Mouse (Mus musculus) heart, embryonic 14.5 days (tissue): ENCODE data around the gene Camta2. TPM values are rescaled to one million over a fixed set of nuclear protein-coding genes. Genes with fewer than 3 reads are reported as not detected.

ENCODE experiments used
- ATAC-seq: fragments of 200-750 bp; cut with Nextera tagmentation; 2 replicates; pipeline ENCODE4 v1.8.0; 2017; ENCODE audit warnings: low read depth, moderate TSS enrichment; ENCODE audit not compliant: insufficient number of reproducible peaks, insufficient read depth, low FRiP score
- H3K27ac ChIP-seq, 2 experiments: fragments of 200-500 bp in 1 of 2; fragments of 300-500 bp in 1 of 2; sonication (generic) in 1 of 2; replicated peaks in 1 of 2; 2 replicates each; pipeline ENCODE4 v1.5.1; 2012 to 2014; ENCODE audit warnings: low read depth in 2 of 2, low read length in 2 of 2, control low read depth in 1 of 2, mild to moderate bottlenecking in 1 of 2, mixed read lengths in 1 of 2; ENCODE audit not compliant: control insufficient read depth in 1 of 2, insufficient read depth in 1 of 2
- H3K27me3 ChIP-seq: fragments of 300-500 bp; sonication (generic); 2 replicates; pipeline ENCODE4 v1.6.1; 2014; ENCODE audit warnings: mild to moderate bottlenecking, low read length, control low read depth; ENCODE audit not compliant: control insufficient read depth, insufficient read depth
- H3K36me3 ChIP-seq: fragments of 300-500 bp; sonication (generic); 2 replicates; pipeline ENCODE4 v1.6.1; 2014; ENCODE audit warnings: mild to moderate bottlenecking, control low read depth, low read length, mixed read lengths; ENCODE audit not compliant: control insufficient read depth, insufficient read depth
- H3K4me1 ChIP-seq, 2 experiments: fragments of 200-500 bp in 1 of 2; fragments of 300-500 bp in 1 of 2; sonication (generic) in 1 of 2; 2 replicates each; pipeline ENCODE4 v1.6.1; 2012 to 2014; ENCODE audit warnings: low read length in 2 of 2, control low read depth in 1 of 2, mixed read lengths in 1 of 2; ENCODE audit not compliant: control insufficient read depth in 2 of 2, insufficient read depth in 2 of 2
- H3K4me2 ChIP-seq: fragments of 300-500 bp; sonication (generic); 2 replicates; pipeline ENCODE4 v1.6.1; 2014; ENCODE audit warnings: mild to moderate bottlenecking, low read length
- H3K4me3 ChIP-seq, 2 experiments: fragments of 200-500 bp in 1 of 2; fragments of 300-500 bp in 1 of 2; sonication (generic) in 1 of 2; 2 replicates each; pipeline ENCODE4 v1.5.1; 2012 to 2014; ENCODE audit warnings: low read length in 2 of 2, mild to moderate bottlenecking in 2 of 2, control low read depth in 1 of 2, low read depth in 1 of 2, moderate library complexity in 1 of 2; ENCODE audit not compliant: control insufficient read depth in 1 of 2, insufficient read depth in 1 of 2
- H3K9ac ChIP-seq: fragments of 300-500 bp; sonication (generic); 2 replicates; pipeline ENCODE4 v1.6.1; 2014; ENCODE audit warnings: mild to moderate bottlenecking, low read length
- H3K9me3 ChIP-seq: fragments of 300-500 bp; sonication (generic); 2 replicates; pipeline ENCODE4 v1.6.1; 2016; ENCODE audit warnings: low read length, control low read depth; ENCODE audit not compliant: control insufficient read depth
- WGBS: fragments of 180-500 bp; shearing (Covaris S2); extraction: QIAGEN DNeasy Blood & Tissue Kit; methylation state at CpG from one replicate; pipeline ENCODE4 v1.1.7; 2014; 5-methylcytosine and 5-hydroxymethylcytosine counted together
- polyA plus RNA-seq: library from polyadenylated mRNA; unstranded; fragments of >200 nt; fragmentation: Nextera tagmentation; extraction: Ambion mirVana; gene quantifications from 2 replicates; pipeline ENCODE4 v1.2.1, GENCODE M21; 2014

The Camta2 gene
- polyA plus RNA-seq, 1 experiment from 2014 or later: 13.8 TPM

DNA sequence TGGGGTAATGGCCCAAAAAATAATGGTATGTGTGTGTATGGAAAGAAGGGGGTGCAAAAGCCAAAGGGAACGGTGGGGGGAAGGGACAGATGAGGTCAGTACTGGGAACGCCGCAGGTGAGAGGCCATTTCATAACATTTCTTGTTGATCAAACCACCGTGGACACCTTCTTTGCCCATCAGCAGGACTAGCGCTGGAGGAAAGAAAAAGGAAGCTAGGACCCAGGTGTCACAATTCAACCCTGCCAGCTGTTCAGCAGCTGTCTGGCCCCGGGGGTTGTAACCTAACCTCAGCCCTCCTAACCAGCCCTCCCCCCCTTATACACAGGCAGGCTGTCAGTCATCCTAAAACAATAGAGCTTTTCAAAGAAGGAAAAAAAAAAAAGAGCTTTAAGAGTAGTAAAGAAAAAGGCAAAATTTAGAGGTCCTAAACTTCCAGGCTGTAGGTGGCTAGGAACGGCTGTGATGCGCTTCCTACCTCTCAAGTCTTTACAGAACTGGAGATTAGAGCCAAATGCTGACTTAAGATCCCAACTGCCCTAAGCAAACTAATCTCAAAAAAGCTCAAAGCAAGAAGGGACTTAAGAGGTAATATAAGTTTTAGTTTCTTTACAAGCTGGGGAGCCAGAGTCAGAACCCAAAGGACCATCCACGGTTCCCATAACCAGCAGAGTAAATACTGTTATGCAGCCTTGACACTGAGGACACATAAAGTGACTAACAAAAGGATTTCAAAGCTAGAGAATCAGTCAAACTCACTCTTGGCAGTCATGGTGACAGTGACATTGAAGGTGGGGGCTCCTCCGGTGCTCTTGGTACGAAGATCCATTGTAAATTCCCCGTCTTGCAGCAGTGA is 35.6 kb downstream of the Camta2 start:
- Histone ChIP-seq H3K4me2 (peak overlapping the region; percentile 90), H3K27me3 (no peaks in the 10 kb centered on the region), H3K27ac (peak overlapping the region; percentile 21 to 50; a peak in 1 of 4 replicates), H3K9ac (peak overlapping the region; percentile 99), H3K36me3 (peaks cover 50% of the 10 kb centered on the region), H3K4me3 (peak overlapping the region; percentile 79 to 97), H3K4me1 (peaks cover 21 to 53% of the 10 kb centered on the region in 2 experiments), H3K9me3 (no peaks in the 10 kb centered on the region)
- WGBS: 58% methylated on average over 12 of the region's 12 CpGs
- ATAC-seq: no peak

GRCm38 (mm10) chr11:70651391-70651790 is 36.5 kb downstream of the Camta2 start:
- Histone ChIP-seq H3K27me3 (no peaks in the 10 kb centered on the region), H3K4me3 (no peak overlapping the region), H3K4me2 (peak overlapping the region; percentile 13; the same call in 1 of the 2 replicates), H3K36me3 (peaks cover 50% of the 10 kb centered on the region), H3K27ac (peak overlapping the region in 1 of 2 experiments; percentile 12; a peak in 1 of 4 replicates), H3K9ac (peak overlapping the region; percentile 21; the same call in 1 of the 2 replicates), H3K9me3 (no peaks in the 10 kb centered on the region), H3K4me1 (peaks cover 14 to 45% of the 10 kb centered on the region in 2 experiments)
- ATAC-seq: no peak
- 52% methylated on average over 2 of the region's 2 CpGs for WGBS

GRCm38 (mm10) chr11:70650322-70651175 is 37.4 kb downstream of the Camta2 start:
- H3K27me3 ChIP-seq: no peaks in the 10 kb centered on the region
- ATAC-seq: no peak
- H3K4me3 ChIP-seq: no peak overlapping the region
- H3K9ac ChIP-seq: peak overlapping the region; percentile 21; the same call in 1 of the 2 replicates
- H3K27ac ChIP-seq: peak overlapping the region in 1 of 2 experiments; percentile 12; a peak in 2 of 4 replicates
- WGBS: 68% methylated on average over 12 of the region's 12 CpGs
- H3K36me3 ChIP-seq: peaks cover 53% of the 10 kb centered on the region
- H3K9me3 ChIP-seq: no peaks in the 10 kb centered on the region
- peaks cover 16 to 49% of the 10 kb centered on the region in 2 experiments for H3K4me1 ChIP-seq
- H3K4me2 ChIP-seq: 0 out of 2 replicates have a peak overlapping the region, but pooled peaks have one; percentile 12

- Histone ChIP-seq H3K36me3 (peaks cover 66% of the 10 kb centered on the region), H3K4me3 (no peak overlapping the region)
These were observed 38.6 kb downstream of the Camta2 start for GRCm38 (mm10) chr11:70649185-70649734.

DNA sequence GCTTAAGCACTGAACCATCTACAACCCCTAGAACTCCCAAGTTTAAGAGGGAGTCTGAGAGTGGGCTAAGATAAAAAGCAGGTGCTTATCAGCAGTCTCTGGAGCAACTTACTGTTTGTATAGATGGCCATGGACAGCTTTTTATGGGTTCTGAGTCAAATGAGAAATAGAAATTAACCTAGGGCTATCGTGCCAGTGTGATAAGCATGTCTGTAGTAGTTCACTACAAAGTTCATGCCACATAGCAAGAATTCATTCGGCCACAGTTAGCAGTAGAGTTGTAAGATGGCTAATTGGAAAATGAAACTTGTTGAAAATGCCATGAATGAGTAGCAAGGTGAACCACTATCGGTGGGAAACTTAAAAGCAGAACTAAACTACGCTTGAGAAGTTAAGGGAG is 39.4 kb downstream of the Camta2 start:
- Histone ChIP-seq H3K4me1 (peaks cover 20 to 54% of the 10 kb centered on the region in 2 experiments), H3K4me3 (peak overlapping the region; percentile 14 to 66; a peak in 3 of 4 replicates), H3K27ac (peak overlapping the region in 1 of 2 experiments; percentile 97; a peak in 2 of 4 replicates), H3K36me3 (peaks cover 73% of the 10 kb centered on the region), H3K4me2 (peak overlapping the region; percentile 99), H3K27me3 (no peaks in the 10 kb centered on the region), H3K9me3 (no peaks in the 10 kb centered on the region), H3K9ac (peak overlapping the region; percentile 83)
- no peak for ATAC-seq
- WGBS: 73% methylated on average over 4 of the region's 4 CpGs

More at GRCm38 (mm10) chr11:70649185-70649734, 38.6 kb downstream of the Camta2 start:
- ATAC-seq: no peak
- Histone ChIP-seq H3K9me3 (no peaks in the 10 kb centered on the region), H3K27ac (no peak overlapping the region), H3K4me2 (peak overlapping the region; percentile 99; the same call in 1 of the 2 replicates), H3K9ac (no peak overlapping the region), H3K4me1 (peaks cover 20 to 54% of the 10 kb centered on the region in 2 experiments), H3K27me3 (no peaks in the 10 kb centered on the region)
- WGBS: 80% methylated on average over 8 of the region's 8 CpGs

DNA sequence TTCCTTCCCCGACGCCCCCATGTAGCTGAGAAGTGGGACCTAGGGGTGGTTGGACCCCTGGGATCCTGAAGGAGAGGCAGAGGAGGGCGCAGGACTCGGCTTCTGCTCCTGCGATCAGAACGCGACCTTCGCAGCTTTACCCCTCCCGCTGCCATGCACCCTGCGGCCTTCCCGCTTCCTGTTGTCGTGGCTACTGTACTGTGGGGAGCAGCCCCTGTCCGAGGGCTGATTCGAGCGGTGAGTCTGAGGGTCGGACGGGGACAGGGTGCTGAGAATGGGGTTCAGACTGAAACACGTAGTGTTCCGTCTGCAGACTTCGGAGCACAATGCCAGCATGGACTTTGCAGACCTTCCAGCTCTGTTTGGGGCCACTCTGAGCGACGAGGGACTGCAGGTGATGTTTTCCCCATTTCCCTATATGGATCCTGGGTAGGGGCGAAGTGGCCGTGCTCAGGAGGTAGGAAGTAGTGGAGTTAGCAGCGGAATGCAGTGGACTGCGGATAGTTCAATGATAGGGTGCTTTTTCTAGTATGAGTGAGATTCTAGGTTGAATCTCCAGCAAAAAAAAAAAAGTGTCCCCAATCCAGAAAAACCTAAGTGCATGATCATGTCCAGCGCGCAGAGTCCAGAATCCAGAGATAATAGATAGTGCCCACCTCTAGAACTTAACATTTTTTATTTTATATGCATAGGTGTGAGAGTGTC is 40.0 kb downstream of the Camta2 start:
- Histone ChIP-seq H3K4me2 (peak overlapping the region; percentile 99), H3K36me3 (peaks cover 76% of the 10 kb centered on the region)
- ATAC-seq: no peak

More for the DNA sequence above, 40.0 kb downstream of the Camta2 start:
- 3% methylated on average over 28 of the region's 28 CpGs for WGBS
- H3K27ac ChIP-seq: peak overlapping the region; percentile 92 to 97
- H3K27me3 ChIP-seq: no peaks in the 10 kb centered on the region
- H3K9ac ChIP-seq: peak overlapping the region; percentile 83
- no peaks in the 10 kb centered on the region for H3K9me3 ChIP-seq
- H3K4me1 ChIP-seq: peaks cover 20 to 51% of the 10 kb centered on the region in 2 experiments
- H3K4me3 ChIP-seq: peak overlapping the region; percentile 56 to 66
